27 mouse cellular contexts compared by ENCODE assay signal in genomic region chr6:136439205-136439604, GRCm38 (mm10). TPM values are rescaled to one million over a fixed set of nuclear protein-coding genes. Genes with fewer than 3 reads are reported as not detected.
"Had no signal": no experiment of that assay in that cellular context is flagged by ENCODE, and none has a peak within 500 bp of the region (broad histone marks: within the 10 kb centered on the region; RNA-seq: fewer than 3 reads in every experiment).

No protein-coding gene starts in this region.

RNA-seq across cellular contexts. Expression of gene E330021D16Rik, which starts 23.8 kb away (rescaled TPM):
- total RNA-seq: common myeloid progenitor, adult 5-6 weeks; gastrocnemius, adult 18-20 months; gastrocnemius, adult 2 months; gastrocnemius, adult 8-10 months; gastrocnemius, postnatal 10 days; gastrocnemius, postnatal 14 days; gastrocnemius, postnatal 25 days; gastrocnemius, postnatal 36 days; gastrocnemius, postnatal 4 days; granulocyte monocyte progenitor cell, adult 5-6 weeks; heart, adult 18-20 months; heart, adult 2 months had no signal
- polyA plus RNA-seq: cortical plate, adult 2 months; embryonic facial prominence, embryonic 12.5 days; embryonic facial prominence, embryonic 13.5 days; embryonic facial prominence, embryonic 15.5 days; erythroblast, embryonic 14.5 days; forebrain, embryonic 10.5 days; forebrain, embryonic 11.5 days; forebrain, embryonic 12.5 days; forebrain, embryonic 13.5 days; forebrain, embryonic 14.5 days; forebrain, embryonic 15.5 days; forebrain, embryonic 16.5 days; forebrain, postnatal 0 days; frontal cortex, adult 2 months; gonadal fat pad, adult 2 months; heart, adult 2 months had no signal
